Mouse (Mus musculus): ENCODE results near the gene Dusp13. TPM values are rescaled to one million over a fixed set of nuclear protein-coding genes. Genes with fewer than 3 reads are reported as not detected.

The Dusp13 gene
- polyA plus RNA-seq, 2 experiments: 0.04 TPM; not detected in 1

DNA sequence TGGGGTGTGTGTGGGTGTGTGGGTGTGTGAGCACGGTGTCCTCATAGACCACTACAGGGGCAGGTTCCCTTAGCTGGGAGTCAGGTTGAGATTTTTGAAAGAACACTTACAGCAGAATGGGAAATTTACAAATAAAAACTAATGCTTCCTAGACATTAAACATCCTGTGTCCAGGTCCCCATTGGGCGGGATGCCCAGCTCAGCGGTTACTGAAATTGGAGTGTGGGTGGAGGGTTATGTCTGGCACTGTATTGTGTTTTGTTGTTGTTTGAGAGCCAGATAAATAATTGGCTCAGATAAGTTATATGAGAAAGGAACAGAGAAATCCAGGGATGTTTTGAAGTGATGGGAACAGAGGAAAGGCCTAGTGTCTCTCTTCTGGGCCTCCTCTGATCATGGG, 59.9 kb downstream of the Dusp13 start:
- H3K9me3 ChIP-seq (ENCODE audit: control insufficient read depth, low read length): no peaks in the 10 kb centered on the region; the same call in 1 of the 2 replicates
- no peak overlapping the region for H3K4me2 ChIP-seq (ENCODE audit: low read depth)
- no peaks in the 10 kb centered on the region for H3K36me3 ChIP-seq (replicated peaks; ENCODE audit: control insufficient read depth, insufficient read depth, low read depth)
- DNase-seq (ENCODE audit: low read depth in 3 of 3, low spot score in 3 of 3) (no peak), ATAC-seq (ENCODE audit: insufficient read depth) (no peak)
- 68% methylated on average over 3 of the region's 3 CpGs for WGBS (ENCODE audit: insufficient replicate concordance)
- H3K27ac ChIP-seq: no peak overlapping the region
- no peak overlapping the region for H3K4me3 ChIP-seq (ENCODE audit: insufficient read depth in 1 of 2, low read depth in 2 of 2, low read length in 2 of 2)
- TF ChIP-seq CTCF (IDR thresholded peaks at IDR 0.05; ENCODE audit: low read depth): no peak
- TF ChIP-seq EP300 (IDR thresholded peaks at IDR 0.05; ENCODE audit: low read depth): no peak
- H3K27me3 ChIP-seq (ENCODE audit: control insufficient read depth, insufficient read depth, low read length): peaks cover 14% of the 10 kb centered on the region
- H3K9ac ChIP-seq (replicated peaks): no peak overlapping the region
- H3K4me1 ChIP-seq (replicated peaks; ENCODE audit: control insufficient read depth in 2 of 2, insufficient read depth in 2 of 2, low read length in 1 of 2): no peaks in the 10 kb centered on the region

DNA sequence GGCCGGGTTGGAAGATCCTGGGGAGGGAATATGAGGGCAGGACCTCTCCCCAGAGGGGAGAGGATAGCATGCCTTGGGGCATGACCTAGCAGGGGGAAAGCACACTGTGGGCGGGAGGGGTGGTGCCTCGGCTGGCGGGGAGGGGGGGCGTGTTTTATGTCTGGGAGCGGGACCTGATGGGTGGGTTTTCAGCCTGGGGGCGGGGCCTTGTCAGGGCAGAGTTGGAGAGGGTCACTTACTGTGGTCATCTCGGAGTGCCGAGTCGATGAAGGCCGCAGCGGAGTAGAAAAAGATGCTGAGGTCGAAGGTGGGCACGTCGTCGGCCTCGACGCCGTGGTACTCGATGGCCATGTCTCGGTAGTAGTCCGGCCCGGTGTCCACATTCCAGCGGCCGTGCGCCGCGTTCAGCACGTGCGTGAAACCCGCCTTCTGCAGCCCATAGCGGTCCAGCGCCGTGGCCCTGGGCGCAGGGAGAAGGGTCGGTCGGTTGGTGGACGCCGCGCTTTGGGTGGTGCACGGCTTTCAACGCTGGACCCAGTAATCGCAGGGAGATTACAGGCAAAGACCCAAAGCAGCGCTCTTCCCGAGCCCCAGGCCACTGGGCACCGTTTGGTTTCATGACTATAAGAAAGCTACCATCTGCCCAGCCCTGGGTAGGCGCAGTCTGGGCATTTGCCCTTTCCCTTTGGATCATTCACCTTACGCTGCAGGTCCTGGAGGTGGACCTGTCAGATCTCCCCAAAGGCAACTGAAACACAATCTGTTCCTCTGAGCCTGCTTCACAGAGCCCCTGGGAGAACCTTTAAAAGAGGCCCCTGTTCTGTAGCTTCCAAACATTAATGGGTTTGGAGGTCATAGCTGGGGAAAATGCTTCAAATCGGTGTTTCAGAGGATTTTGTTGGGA, 64.4 kb downstream of the Dusp13 start:
- Histone ChIP-seq H3K4me2 (ENCODE audit: low read depth) (peak overlapping the region; percentile 47), H3K4me1 (replicated peaks; ENCODE audit: control insufficient read depth in 2 of 2, insufficient read depth in 2 of 2, low read length in 1 of 2) (peaks cover 0 to 5% of the 10 kb centered on the region in 2 experiments; a peak in 3 of 4 replicates), H3K9ac (replicated peaks) (no peak overlapping the region), H3K9me3 (ENCODE audit: control insufficient read depth, low read length) (no peaks in the 10 kb centered on the region), H3K27ac (no peak overlapping the region), H3K4me3 (ENCODE audit: insufficient read depth in 1 of 2, low read depth in 2 of 2, low read length in 2 of 2) (peak overlapping the region in 1 of 2 experiments; percentile 8; a peak in 2 of 4 replicates), H3K36me3 (replicated peaks; ENCODE audit: control insufficient read depth, insufficient read depth, low read depth) (no peaks in the 10 kb centered on the region), H3K27me3 (ENCODE audit: control insufficient read depth, insufficient read depth, low read length) (peaks cover 14% of the 10 kb centered on the region)
- DNase-seq (ENCODE audit: low read depth in 3 of 3, low spot score in 3 of 3) (no peak), ATAC-seq (ENCODE audit: insufficient read depth) (no peak)
- 14% methylated on average over 49 of the region's 49 CpGs for WGBS (ENCODE audit: insufficient replicate concordance)
- TF ChIP-seq EP300 (IDR thresholded peaks at IDR 0.05; ENCODE audit: low read depth): no peak

DNA sequence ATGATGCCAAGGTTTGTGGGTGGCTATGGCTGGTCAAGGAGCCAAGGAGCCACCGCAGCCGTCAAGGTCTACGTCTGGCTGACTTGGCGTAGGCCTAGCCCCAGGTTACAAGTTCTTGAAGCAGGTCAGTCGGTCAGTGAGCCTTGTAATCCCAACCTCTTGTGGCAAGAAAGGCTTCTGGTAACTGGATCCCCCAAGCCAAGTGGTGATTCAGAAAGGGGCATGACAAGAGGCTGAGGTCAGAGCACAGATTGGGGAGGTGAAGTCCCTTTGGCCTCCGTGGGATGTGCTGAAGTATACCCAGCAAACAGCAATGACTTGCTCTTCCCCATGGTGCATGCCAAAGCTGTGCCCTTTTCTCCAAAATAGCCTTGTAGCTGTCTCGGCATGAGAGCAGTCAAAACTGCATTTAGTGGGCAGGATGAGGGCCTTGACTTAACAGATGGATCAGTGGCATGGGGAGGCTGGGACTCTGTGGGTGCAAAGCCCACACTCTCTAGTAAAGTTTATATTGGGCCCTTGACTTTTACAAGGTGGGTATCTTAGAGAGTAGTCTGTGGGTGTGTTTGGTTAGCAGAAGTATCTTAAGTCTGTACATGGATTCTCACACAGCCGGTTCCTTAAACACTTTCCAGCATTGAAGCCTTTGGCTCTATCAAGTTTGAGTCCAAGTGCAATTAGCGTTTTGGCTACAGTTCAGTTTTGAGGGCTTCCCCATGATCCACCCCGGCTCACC, 65.4 kb downstream of the Dusp13 start:
- Histone ChIP-seq H3K4me2 (ENCODE audit: low read depth) (no peak overlapping the region), H3K4me3 (ENCODE audit: insufficient read depth in 1 of 2, low read depth in 2 of 2, low read length in 2 of 2) (no peak overlapping the region), H3K9ac (replicated peaks) (no peak overlapping the region), H3K9me3 (ENCODE audit: control insufficient read depth, low read length) (no peaks in the 10 kb centered on the region), H3K27me3 (ENCODE audit: control insufficient read depth, insufficient read depth, low read length) (peaks cover 14% of the 10 kb centered on the region), H3K4me1 (replicated peaks; ENCODE audit: control insufficient read depth in 2 of 2, insufficient read depth in 2 of 2, low read length in 1 of 2) (peaks cover 0 to 5% of the 10 kb centered on the region in 2 experiments; a peak in 3 of 4 replicates), H3K27ac (no peak overlapping the region), H3K36me3 (replicated peaks; ENCODE audit: control insufficient read depth, insufficient read depth, low read depth) (no peaks in the 10 kb centered on the region)
- 70% methylated on average over 10 of the region's 10 CpGs for WGBS (ENCODE audit: insufficient replicate concordance)
- TF ChIP-seq CTCF (IDR thresholded peaks at IDR 0.05; ENCODE audit: low read depth) (no peak), EP300 (IDR thresholded peaks at IDR 0.05; ENCODE audit: low read depth) (no peak)
- no peak for ATAC-seq (ENCODE audit: insufficient read depth)
- DNase-seq (ENCODE audit: low read depth in 3 of 3, low spot score in 3 of 3): no peak

DNA sequence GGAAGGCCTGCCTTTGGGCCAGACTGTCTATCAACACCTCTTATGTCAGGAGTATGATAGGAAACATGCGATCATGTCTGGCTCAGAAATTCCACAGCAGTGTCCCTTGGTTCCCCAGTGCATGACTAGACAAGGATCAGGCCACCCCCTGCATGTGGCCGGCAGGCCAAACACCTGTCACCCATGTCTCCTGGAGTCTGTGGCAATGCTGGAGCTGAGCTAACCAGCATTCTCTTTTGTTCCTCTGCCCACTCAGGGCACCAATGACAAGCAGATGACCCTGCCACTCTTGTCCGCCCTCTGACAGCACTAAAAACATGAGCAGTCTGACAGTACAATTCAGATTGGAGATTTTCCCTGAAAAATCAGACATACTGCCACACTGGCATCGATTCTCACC, 67.1 kb downstream of the Dusp13 start:
- H3K4me2 ChIP-seq (ENCODE audit: low read depth): no peak overlapping the region
- DNase-seq (ENCODE audit: low read depth in 3 of 3, low spot score in 3 of 3): no peak
- H3K27me3 ChIP-seq (ENCODE audit: control insufficient read depth, insufficient read depth, low read length): peaks cover 14% of the 10 kb centered on the region
- no peak overlapping the region for H3K9ac ChIP-seq (replicated peaks)
- H3K4me3 ChIP-seq (ENCODE audit: insufficient read depth in 1 of 2, low read depth in 2 of 2, low read length in 2 of 2): no peak overlapping the region
- peaks cover 0 to 5% of the 10 kb centered on the region in 2 experiments; a peak in 3 of 4 replicates for H3K4me1 ChIP-seq (replicated peaks; ENCODE audit: control insufficient read depth in 2 of 2, insufficient read depth in 2 of 2, low read length in 1 of 2)
- H3K27ac ChIP-seq: no peak overlapping the region
- H3K36me3 ChIP-seq (replicated peaks; ENCODE audit: control insufficient read depth, insufficient read depth, low read depth): no peaks in the 10 kb centered on the region
- 64% methylated on average over 4 of the region's 4 CpGs for WGBS (ENCODE audit: insufficient replicate concordance)
- no peak for ATAC-seq (ENCODE audit: insufficient read depth)
- no peaks in the 10 kb centered on the region for H3K9me3 ChIP-seq (ENCODE audit: control insufficient read depth, low read length)
- TF ChIP-seq EP300 (IDR thresholded peaks at IDR 0.05; ENCODE audit: low read depth) (no peak), CTCF (IDR thresholded peaks at IDR 0.05; ENCODE audit: low read depth) (no peak)

Other genes with a start within 250 kb of the Dusp13 start
- gene Dupd1, start 36.6 kb downstream of the Dusp13 start, polyA plus RNA-seq (2012; rRNA removed): not detected in 2 replicates
- not detected in 2 replicates for gene Dupd1, start 36.6 kb downstream of the Dusp13 start, polyA plus RNA-seq (2014; fragmentation: Nextera tagmentation; extraction: Ambion mirVana)
- gene Samd8, start 650 bp downstream of the Dusp13 start, polyA plus RNA-seq (2012; rRNA removed): 1.9 and 2.6 TPM in 2 replicates
- 2.7 TPM in 2 replicates for gene Samd8, start 650 bp downstream of the Dusp13 start, polyA plus RNA-seq (2014; fragmentation: Nextera tagmentation; extraction: Ambion mirVana)
- 54.2 and 80.9 TPM in 2 replicates for gene Vdac2, start 74.1 kb upstream of the Dusp13 start, polyA plus RNA-seq (2012; rRNA removed)
- gene Vdac2, start 74.1 kb upstream of the Dusp13 start, polyA plus RNA-seq (2014; fragmentation: Nextera tagmentation; extraction: Ambion mirVana): 126 and 134 TPM in 2 replicates
- gene Comtd1, start 97.8 kb upstream of the Dusp13 start, polyA plus RNA-seq (2012; rRNA removed): 12.0 and 14.3 TPM in 2 replicates
- gene Comtd1, start 97.8 kb upstream of the Dusp13 start, polyA plus RNA-seq (2014; fragmentation: Nextera tagmentation; extraction: Ambion mirVana): 24.4 and 25.8 TPM in 2 replicates
- gene Zfp503, start 238.4 kb upstream of the Dusp13 start, polyA plus RNA-seq (2012; rRNA removed): 0.77 and 0.90 TPM in 2 replicates
- 0.24 and 0.43 TPM in 2 replicates for gene Zfp503, start 238.4 kb upstream of the Dusp13 start, polyA plus RNA-seq (2014; fragmentation: Nextera tagmentation; extraction: Ambion mirVana)

Measured in liver, embryonic 14.5 days (tissue).